Mouse (Mus musculus) limb, embryonic 10.5 days (tissue): ENCODE measurements around the gene Gm5134. TPM values are rescaled to one million over a fixed set of nuclear protein-coding genes. Genes with fewer than 3 reads are reported as not detected.

Experiments
- DNase-seq: peaks from one replicate; pipeline ENCODE4 v3.0.0-alpha.2; 2017; ENCODE audit warnings: low spot score
- H3K27ac ChIP-seq: fragments of 300-500 bp; sonication (generic); 2 replicates; pipeline ENCODE4 v1.5.1; 2016; ENCODE audit warnings: mild to moderate bottlenecking
- H3K27me3 ChIP-seq: fragments of 300-500 bp; sonication (generic); 2 replicates; pipeline ENCODE4 v1.6.1; 2016; ENCODE audit warnings: low read depth, mild to moderate bottlenecking; ENCODE audit not compliant: poor library complexity, severe bottlenecking
- H3K36me3 ChIP-seq: fragments of 300-500 bp; sonication (generic); 2 replicates; pipeline ENCODE4 v1.6.1; 2016; ENCODE audit warnings: mild to moderate bottlenecking, moderate library complexity
- H3K4me1 ChIP-seq: fragments of 300-500 bp; sonication (generic); 2 replicates; pipeline ENCODE4 v1.6.1; 2016
- H3K4me3 ChIP-seq: fragments of 300-500 bp; sonication (generic); 2 replicates; pipeline ENCODE4 v1.5.1; 2016; ENCODE audit warnings: mild to moderate bottlenecking, moderate library complexity
- H3K9me3 ChIP-seq: fragments of 300-500 bp; sonication (generic); replicated peaks from 2 replicates; pipeline ENCODE4 v1.6.1; 2016; ENCODE audit warnings: mild to moderate bottlenecking
- WGBS: fragments of 180-500 bp; shearing (Covaris S2); methylation state at CpG from one replicate; pipeline ENCODE4 v1.1.7; 2016; 5-methylcytosine and 5-hydroxymethylcytosine counted together
- polyA plus RNA-seq: library from polyadenylated mRNA; unstranded; fragments of >200 nt; fragmentation: Nextera tagmentation; extraction: Ambion mirVana; gene quantifications from 2 replicates; pipeline ENCODE4 v1.2.1, GENCODE M21; 2016

Gm5134 gene
- polyA plus RNA-seq, 1 experiment from 2014 or later = not detected

- 84% methylated on average over 15 of the region's 15 CpGs for WGBS
- H3K36me3 ChIP-seq = no peaks in the 10 kb centered on the region
- no peak for DNase-seq
Measured at GRCm38 (mm10) chr10:75942736-75943477, 11.4 kb upstream of the Gm5134 start, which contains the start of gene Vpreb3. Vpreb3 (plus strand) TSS chr10:75943057.

GRCm38 (mm10) chr10:75944066-75944772 lies 10.1 kb upstream of the Gm5134 start:
- no peak overlapping the region for H3K27ac ChIP-seq

More at GRCm38 (mm10) chr10:75942736-75943477, 11.4 kb upstream of the Gm5134 start, which contains the start of gene Vpreb3:
- Histone ChIP-seq H3K27ac (no peak within 1 kb of the TSS), H3K4me3 (no peak within 1 kb of the TSS), H3K9me3 (no peaks in the 10 kb centered on the region), H3K4me1 (0 out of 2 replicates have a peak, but pooled peaks cover 4% of the 10 kb centered on the region), H3K27me3 (peaks cover 27% of the 10 kb centered on the region)

GRCm38 (mm10) chr10:75945213-75945612 lies 9.1 kb upstream of the Gm5134 start:
- no peak overlapping the region for H3K4me3 ChIP-seq
- no peaks in the 10 kb centered on the region for H3K9me3 ChIP-seq
- no peaks in the 10 kb centered on the region for H3K36me3 ChIP-seq
- H3K27ac ChIP-seq = no peak overlapping the region
- DNase-seq = no peak
- 89% methylated on average over 7 of the region's 7 CpGs for WGBS
- H3K27me3 ChIP-seq = peaks cover 28% of the 10 kb centered on the region
- 0 out of 2 replicates have a peak, but pooled peaks cover 4% of the 10 kb centered on the region for H3K4me1 ChIP-seq

More at GRCm38 (mm10) chr10:75944066-75944772, 10.1 kb upstream of the Gm5134 start:
- Histone ChIP-seq H3K4me1 (0 out of 2 replicates have a peak, but pooled peaks cover 4% of the 10 kb centered on the region), H3K4me3 (no peak overlapping the region), H3K27me3 (peaks cover 28% of the 10 kb centered on the region), H3K9me3 (no peaks in the 10 kb centered on the region), H3K36me3 (no peaks in the 10 kb centered on the region)
- WGBS = 53% methylated on average over 11 of the region's 11 CpGs
- DNase-seq = no peak

GRCm38 (mm10) chr10:75945896-75946295 lies 8.4 kb upstream of the Gm5134 start:
- H3K4me3 ChIP-seq = no peak overlapping the region
- H3K9me3 ChIP-seq = no peaks in the 10 kb centered on the region
- 86% methylated on average over 7 of the region's 7 CpGs for WGBS
- peaks cover 7% of the 10 kb centered on the region for H3K4me1 ChIP-seq
- no peaks in the 10 kb centered on the region for H3K36me3 ChIP-seq
- no peak for DNase-seq
- peaks cover 28% of the 10 kb centered on the region for H3K27me3 ChIP-seq
- H3K27ac ChIP-seq = no peak overlapping the region

GRCm38 (mm10) chr10:75948079-75948478 lies 6.2 kb upstream of the Gm5134 start:
- Histone ChIP-seq H3K4me3 (no peak overlapping the region), H3K27ac (no peak overlapping the region), H3K4me1 (peaks cover 12% of the 10 kb centered on the region), H3K36me3 (no peaks in the 10 kb centered on the region), H3K9me3 (no peaks in the 10 kb centered on the region), H3K27me3 (peaks cover 28% of the 10 kb centered on the region)
- DNase-seq = no peak
- WGBS = 82% methylated on average over 5 of the region's 5 CpGs

GRCm38 (mm10) chr10:75949053-75950045 lies 5.0 kb upstream of the Gm5134 start:
- H3K4me1 ChIP-seq = peaks cover 18% of the 10 kb centered on the region
- H3K36me3 ChIP-seq = no peaks in the 10 kb centered on the region
- H3K4me3 ChIP-seq = no peak overlapping the region
- H3K27ac ChIP-seq = no peak overlapping the region
- WGBS = 84% methylated on average over 22 of the region's 22 CpGs
- no peak for DNase-seq
- H3K27me3 ChIP-seq = peaks cover 34% of the 10 kb centered on the region
- no peaks in the 10 kb centered on the region for H3K9me3 ChIP-seq

- H3K4me3 ChIP-seq = peak overlapping the region; percentile 62
- H3K4me1 ChIP-seq = peaks cover 22% of the 10 kb centered on the region
- under 1% methylated on average over 23 of the region's 23 CpGs for WGBS
- no peaks in the 10 kb centered on the region for H3K36me3 ChIP-seq
- H3K27me3 ChIP-seq = peaks cover 34% of the 10 kb centered on the region
- H3K9me3 ChIP-seq = no peaks in the 10 kb centered on the region
- peak overlapping the region; percentile 50 for H3K27ac ChIP-seq
- DNase-seq = peak; percentile 63
Measured at GRCm38 (mm10) chr10:75950791-75951210, 3.5 kb upstream of the Gm5134 start.

- H3K9me3 ChIP-seq = no peaks in the 10 kb centered on the region
- peaks cover 34% of the 10 kb centered on the region for H3K27me3 ChIP-seq
- H3K4me1 ChIP-seq = peaks cover 22% of the 10 kb centered on the region
- H3K36me3 ChIP-seq = no peaks in the 10 kb centered on the region
- WGBS = 6% methylated on average over 13 of the region's 13 CpGs
- DNase-seq = peak; percentile 52
- H3K4me3 ChIP-seq = peak overlapping the region; percentile 62
- no peak overlapping the region for H3K27ac ChIP-seq
Measured at GRCm38 (mm10) chr10:75951424-75952050, 2.8 kb upstream of the Gm5134 start.

GRCm38 (mm10) chr10:75973846-75974245 lies 19.5 kb downstream of the Gm5134 start:
- 92% methylated on average over 10 of the region's 10 CpGs for WGBS

GRCm38 (mm10) chr10:75975216-75975615 lies 20.9 kb downstream of the Gm5134 start:
- 79% methylated on average over 5 of the region's 5 CpGs for WGBS
- no peaks in the 10 kb centered on the region for H3K9me3 ChIP-seq
- H3K4me1 ChIP-seq = no peaks in the 10 kb centered on the region
- H3K27me3 ChIP-seq = no peaks in the 10 kb centered on the region
- DNase-seq = no peak
- no peaks in the 10 kb centered on the region for H3K36me3 ChIP-seq
- no peak overlapping the region for H3K27ac ChIP-seq
- no peak overlapping the region for H3K4me3 ChIP-seq

More at GRCm38 (mm10) chr10:75973846-75974245, 19.5 kb downstream of the Gm5134 start:
- H3K4me1 ChIP-seq = no peaks in the 10 kb centered on the region
- H3K4me3 ChIP-seq = no peak overlapping the region
- no peaks in the 10 kb centered on the region for H3K27me3 ChIP-seq
- no peaks in the 10 kb centered on the region for H3K9me3 ChIP-seq
- no peaks in the 10 kb centered on the region for H3K36me3 ChIP-seq
- DNase-seq = no peak
- no peak overlapping the region for H3K27ac ChIP-seq

- DNase-seq = no peak
- H3K4me1 ChIP-seq = no peaks in the 10 kb centered on the region
- H3K9me3 ChIP-seq = no peaks in the 10 kb centered on the region
- no peak overlapping the region for H3K4me3 ChIP-seq
- H3K36me3 ChIP-seq = no peaks in the 10 kb centered on the region
- H3K27me3 ChIP-seq = no peaks in the 10 kb centered on the region
- WGBS = 56% methylated on average over 10 of the region's 10 CpGs
- H3K27ac ChIP-seq = no peak overlapping the region
Measured at GRCm38 (mm10) chr10:75978119-75978834, 24.0 kb downstream of the Gm5134 start.
